Mouse (Mus musculus): ENCODE data around the gene Olfr750. TPM values are rescaled to one million over a fixed set of nuclear protein-coding genes. Genes with fewer than 3 reads are reported as not detected.
"Not testable (repeated sequence)": the region's sequence is repeated elsewhere in the genome, so short reads cannot be mapped to it uniquely, and the experiment has no call there.

Gene Olfr750
- polyA plus RNA-seq (2016; fragmentation: Nextera tagmentation; extraction: Ambion mirVana) = not detected in 2 replicates

DNA sequence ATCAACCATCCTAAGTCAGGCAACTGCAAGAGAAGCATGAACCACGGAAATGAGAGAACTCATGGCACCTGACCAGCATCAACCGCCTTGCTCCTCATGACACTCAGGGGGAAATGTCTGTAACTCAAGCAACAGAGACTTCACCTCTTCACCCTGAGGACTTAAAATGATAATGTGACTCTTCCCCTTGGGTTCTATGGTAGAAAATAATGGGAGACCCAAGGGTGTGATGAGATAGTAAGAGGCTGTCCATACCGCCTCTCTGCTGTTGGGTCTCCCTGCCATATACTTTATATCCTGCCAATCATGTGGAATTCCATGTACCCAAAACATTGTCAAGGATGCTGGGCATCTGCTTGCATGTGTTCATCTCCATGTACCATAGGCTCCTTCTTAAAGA is at the start of gene Olfr750:
Gene Olfr750, minus strand, starts transcription at position 101 of the 400 bp plus-strand sequence.
- H3K9me3 ChIP-seq (replicated peaks) = no peaks in the 10 kb centered on the region
- no peaks in the 10 kb centered on the region for H3K36me3 ChIP-seq
- no peaks in the 10 kb centered on the region for H3K4me1 ChIP-seq
- no peaks in the 10 kb centered on the region for H3K27me3 ChIP-seq (ENCODE audit: low read depth, poor library complexity, severe bottlenecking)
- no peak for DNase-seq (ENCODE audit: low spot score)
- 83% methylated on average over 3 of the region's 3 CpGs for WGBS
- H3K4me3 ChIP-seq = no peak within 1 kb of the TSS
- no peak within 1 kb of the TSS for H3K27ac ChIP-seq

DNA sequence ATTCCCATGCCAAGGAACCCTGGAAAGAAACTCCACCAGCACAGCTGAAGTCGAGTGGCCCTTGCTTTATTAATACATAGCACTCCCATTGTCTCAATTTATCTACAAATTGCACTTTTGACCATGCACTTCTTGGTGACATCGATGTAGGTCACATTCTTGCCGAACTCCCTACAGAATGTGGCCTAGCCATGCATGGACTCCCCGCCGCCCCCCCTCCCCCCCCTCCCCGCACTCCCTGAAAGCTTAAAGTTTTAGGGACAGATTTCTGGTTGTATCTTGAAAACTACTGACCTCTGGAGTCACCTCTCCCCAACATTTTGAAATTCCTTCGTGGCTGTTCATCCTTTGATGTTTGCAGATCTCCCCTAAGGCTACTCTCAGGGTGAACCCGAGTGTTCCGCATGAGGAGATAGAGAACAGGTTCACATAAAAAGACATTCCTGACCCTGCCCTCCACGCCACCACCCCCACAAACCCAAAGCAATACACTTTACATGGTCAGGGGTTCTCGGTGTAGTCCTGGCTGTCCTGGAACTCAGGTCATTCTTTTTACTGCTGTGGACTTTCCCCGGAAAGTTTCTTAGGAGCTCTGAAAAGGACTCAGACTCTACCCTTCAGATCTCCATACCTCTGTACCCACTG is 39.8 kb upstream of the Olfr750 start, which contains the start of gene Eddm3b:
Gene Eddm3b, plus strand, starts transcription at position 511 of the 645 bp plus-strand sequence.
- DNase-seq (ENCODE audit: low spot score) = no peak
- Histone ChIP-seq H3K4me1 (no peaks in the 10 kb centered on the region), H3K36me3 (no peaks in the 10 kb centered on the region), H3K9me3 (replicated peaks) (no peaks in the 10 kb centered on the region), H3K4me3 (no peak within 1 kb of the TSS), H3K27me3 (ENCODE audit: low read depth, poor library complexity, severe bottlenecking) (no peaks in the 10 kb centered on the region), H3K27ac (no peak within 1 kb of the TSS)
- 53% methylated on average over 12 of the region's 12 CpGs for WGBS

DNA sequence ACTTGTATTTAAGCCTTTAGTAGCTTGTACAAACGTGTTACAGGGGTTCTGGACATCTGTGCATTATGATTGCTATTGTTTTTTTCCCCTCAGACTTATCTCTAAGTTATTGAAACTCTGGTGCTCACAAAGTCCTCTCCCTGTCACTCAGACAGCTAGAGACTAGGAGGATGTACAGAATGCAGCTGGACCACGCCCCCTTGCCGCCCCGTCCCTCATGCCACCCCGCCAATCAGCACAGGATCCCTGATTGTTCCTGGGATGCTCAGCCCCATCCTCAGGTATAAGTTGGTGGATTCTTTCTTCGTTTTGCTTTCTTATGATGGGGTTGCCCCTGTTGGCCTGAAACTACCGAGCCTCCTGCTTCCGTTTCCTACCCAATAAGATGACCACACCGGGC is 39.2 kb upstream of the Olfr750 start:
- Histone ChIP-seq H3K27me3 (ENCODE audit: low read depth, poor library complexity, severe bottlenecking) (no peaks in the 10 kb centered on the region), H3K4me1 (no peaks in the 10 kb centered on the region), H3K27ac (no peak overlapping the region), H3K9me3 (replicated peaks) (no peaks in the 10 kb centered on the region), H3K36me3 (no peaks in the 10 kb centered on the region), H3K4me3 (no peak overlapping the region)
- 42% methylated on average over 9 of the region's 9 CpGs for WGBS
- no peak for DNase-seq (ENCODE audit: low spot score)

DNA sequence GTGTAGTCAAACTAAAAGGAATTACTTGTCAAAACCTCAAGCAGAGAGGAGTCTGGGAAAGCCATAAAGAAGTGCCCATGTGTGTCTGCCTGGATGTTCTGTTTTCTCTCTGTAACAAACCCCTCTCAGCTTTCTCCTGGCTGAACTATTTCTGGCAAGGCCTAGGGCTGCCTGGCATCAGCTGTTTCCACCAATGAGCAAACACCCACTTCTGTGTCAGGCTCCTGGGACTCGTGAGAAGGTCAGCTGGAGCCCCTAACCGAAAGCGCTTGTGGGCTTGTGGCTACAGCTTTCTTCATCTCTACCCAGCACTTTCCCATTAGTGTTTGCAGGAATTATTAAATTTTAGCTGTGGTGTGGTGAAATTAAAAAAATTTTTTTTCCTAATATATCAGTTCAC is 37.7 kb upstream of the Olfr750 start:
- 72% methylated on average over 3 of the region's 3 CpGs for WGBS
- no peaks in the 10 kb centered on the region for H3K36me3 ChIP-seq
- no peak overlapping the region for H3K27ac ChIP-seq
- no peak for DNase-seq (ENCODE audit: low spot score)
- no peaks in the 10 kb centered on the region for H3K9me3 ChIP-seq (replicated peaks)
- H3K27me3 ChIP-seq (ENCODE audit: low read depth, poor library complexity, severe bottlenecking) = no peaks in the 10 kb centered on the region
- H3K4me1 ChIP-seq = no peaks in the 10 kb centered on the region
- H3K4me3 ChIP-seq = no peak overlapping the region

DNA sequence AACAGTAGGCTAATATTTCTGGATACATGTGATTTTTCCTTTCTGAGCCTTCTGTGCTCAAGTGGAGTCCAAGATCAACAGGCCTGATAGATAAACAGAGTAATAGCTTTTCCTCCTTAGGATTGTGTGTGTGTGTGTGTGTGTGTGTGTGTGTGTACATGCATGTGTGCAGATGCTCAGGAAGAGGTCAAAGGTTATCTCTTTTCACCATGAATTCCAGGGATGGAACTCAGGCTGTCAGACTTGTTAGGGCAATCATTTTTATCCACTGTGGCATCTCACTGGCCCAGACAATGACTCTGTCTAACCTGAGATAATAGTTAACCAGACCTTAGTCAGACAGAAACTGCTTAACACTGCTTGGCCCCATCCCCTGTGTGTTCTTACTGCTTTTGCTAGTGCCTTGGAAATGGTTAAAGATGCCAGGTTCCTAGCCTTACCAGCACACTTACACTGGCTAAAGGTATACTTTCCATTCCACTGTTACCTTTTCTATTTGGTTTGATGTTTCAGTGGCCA is 32.3 kb upstream of the Olfr750 start:
- no peak for DNase-seq (ENCODE audit: low spot score)

DNA sequence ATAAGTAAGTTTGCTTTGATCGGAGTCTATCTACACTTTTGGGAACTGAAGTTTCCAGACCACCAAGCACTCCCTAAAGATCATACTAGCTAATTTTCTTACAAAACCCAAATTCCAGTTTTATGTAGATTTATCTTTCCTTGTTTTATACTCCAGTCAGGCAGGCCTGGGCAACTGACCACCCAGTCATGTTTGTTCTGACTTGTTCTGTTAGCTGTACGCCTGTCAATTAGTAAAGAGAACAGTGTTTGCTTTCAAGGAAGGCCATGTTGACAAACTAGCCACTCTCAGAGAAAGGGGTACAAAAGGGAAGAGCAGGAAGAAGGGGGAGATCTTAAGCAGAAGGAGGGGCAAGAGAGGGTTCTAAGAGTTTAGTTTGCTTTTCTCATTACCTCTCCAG is 30.1 kb upstream of the Olfr750 start:
- H3K27me3 ChIP-seq (ENCODE audit: low read depth, poor library complexity, severe bottlenecking) = no peaks in the 10 kb centered on the region
- 90% methylated on average over 2 of the region's 2 CpGs for WGBS
- no peaks in the 10 kb centered on the region for H3K9me3 ChIP-seq (replicated peaks)
- no peaks in the 10 kb centered on the region for H3K4me1 ChIP-seq
- no peak for DNase-seq (ENCODE audit: low spot score)
- H3K36me3 ChIP-seq = no peaks in the 10 kb centered on the region
- H3K4me3 ChIP-seq = no peak overlapping the region
- no peak overlapping the region for H3K27ac ChIP-seq

More for the DNA sequence above, 32.3 kb upstream of the Olfr750 start:
- H3K36me3 ChIP-seq = no peaks in the 10 kb centered on the region
- H3K9me3 ChIP-seq (replicated peaks) = no peaks in the 10 kb centered on the region
- H3K27ac ChIP-seq = no peak overlapping the region
- no peak overlapping the region for H3K4me3 ChIP-seq
- no peaks in the 10 kb centered on the region for H3K27me3 ChIP-seq (ENCODE audit: low read depth, poor library complexity, severe bottlenecking)
- H3K4me1 ChIP-seq = no peaks in the 10 kb centered on the region

DNA sequence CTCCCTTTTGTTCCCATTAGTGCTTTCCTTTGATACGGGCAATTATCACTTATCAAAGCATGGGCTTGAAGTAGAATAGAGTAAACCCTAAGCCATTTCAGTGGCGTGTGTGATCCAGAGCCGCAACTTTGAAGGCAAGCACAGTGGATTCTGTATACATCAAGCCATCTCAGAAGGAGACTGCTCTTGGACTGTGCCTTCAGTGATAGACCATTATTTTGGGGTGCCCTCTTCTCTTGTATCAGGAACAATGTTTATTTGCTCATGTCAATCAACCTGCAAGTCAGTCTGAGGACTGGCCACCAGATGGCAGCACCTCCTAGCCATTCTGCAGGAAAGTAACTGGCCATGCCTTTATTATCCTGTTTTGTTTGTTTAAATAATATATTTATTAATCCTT is 29.0 kb upstream of the Olfr750 start:
- Histone ChIP-seq H3K36me3 (no peaks in the 10 kb centered on the region), H3K27ac (no peak overlapping the region), H3K4me3 (no peak overlapping the region), H3K9me3 (replicated peaks) (no peaks in the 10 kb centered on the region), H3K4me1 (no peaks in the 10 kb centered on the region), H3K27me3 (ENCODE audit: low read depth, poor library complexity, severe bottlenecking) (no peaks in the 10 kb centered on the region)
- 60% methylated on average over 3 of the region's 3 CpGs for WGBS
- DNase-seq (ENCODE audit: low spot score) = peak; percentile 75

DNA sequence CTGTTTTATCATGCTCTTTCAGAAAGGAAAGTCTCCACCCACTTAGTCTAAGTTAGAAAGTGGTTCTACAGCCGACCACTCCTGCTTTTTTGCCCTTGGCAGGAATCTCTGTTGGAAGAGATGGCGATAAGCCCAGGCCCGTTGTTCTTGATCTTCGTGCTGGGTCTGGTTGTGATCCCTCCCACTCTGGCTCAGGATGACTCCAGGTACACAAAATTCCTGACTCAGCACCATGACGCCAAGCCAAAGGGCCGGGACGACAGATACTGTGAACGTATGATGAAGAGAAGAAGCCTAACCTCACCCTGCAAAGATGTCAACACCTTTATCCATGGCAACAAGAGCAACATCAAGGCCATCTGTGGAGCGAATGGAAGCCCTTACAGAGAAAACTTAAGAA is 27.0 kb upstream of the Olfr750 start:
- DNase-seq (ENCODE audit: low spot score) = no peak
- no peaks in the 10 kb centered on the region for H3K27me3 ChIP-seq (ENCODE audit: low read depth, poor library complexity, severe bottlenecking)
- H3K4me3 ChIP-seq = no peak overlapping the region
- H3K9me3 ChIP-seq (replicated peaks) = no peaks in the 10 kb centered on the region
- no peak overlapping the region for H3K27ac ChIP-seq
- WGBS = 84% methylated on average over 9 of the region's 9 CpGs
- H3K36me3 ChIP-seq = no peaks in the 10 kb centered on the region
- H3K4me1 ChIP-seq = no peaks in the 10 kb centered on the region

DNA sequence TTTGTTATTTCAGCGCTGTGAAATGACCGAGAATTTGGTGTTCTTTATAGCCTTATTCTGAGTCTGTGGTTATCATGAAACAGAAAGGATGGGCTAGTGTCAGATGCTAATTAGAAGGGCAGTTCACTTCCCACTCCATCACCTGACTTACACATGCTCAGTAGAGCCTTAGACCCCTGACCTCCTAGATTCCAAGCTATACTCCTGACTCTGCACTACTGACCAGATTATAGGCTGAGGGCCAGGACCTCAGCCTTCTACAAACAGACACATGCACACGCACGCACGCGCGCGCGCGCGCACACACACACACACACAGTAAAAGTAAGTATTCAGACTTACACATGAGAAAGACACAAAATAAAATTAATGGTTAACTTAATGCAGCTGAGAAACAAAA is 24.7 kb upstream of the Olfr750 start:
- Histone ChIP-seq H3K9me3 (replicated peaks) (no peaks in the 10 kb centered on the region), H3K4me1 (no peaks in the 10 kb centered on the region), H3K36me3 (no peaks in the 10 kb centered on the region), H3K27ac (no peak overlapping the region), H3K4me3 (no peak overlapping the region), H3K27me3 (ENCODE audit: low read depth, poor library complexity, severe bottlenecking) (no peaks in the 10 kb centered on the region)
- DNase-seq (ENCODE audit: low spot score) = no peak
- 94% methylated on average over 11 of the region's 11 CpGs for WGBS

DNA sequence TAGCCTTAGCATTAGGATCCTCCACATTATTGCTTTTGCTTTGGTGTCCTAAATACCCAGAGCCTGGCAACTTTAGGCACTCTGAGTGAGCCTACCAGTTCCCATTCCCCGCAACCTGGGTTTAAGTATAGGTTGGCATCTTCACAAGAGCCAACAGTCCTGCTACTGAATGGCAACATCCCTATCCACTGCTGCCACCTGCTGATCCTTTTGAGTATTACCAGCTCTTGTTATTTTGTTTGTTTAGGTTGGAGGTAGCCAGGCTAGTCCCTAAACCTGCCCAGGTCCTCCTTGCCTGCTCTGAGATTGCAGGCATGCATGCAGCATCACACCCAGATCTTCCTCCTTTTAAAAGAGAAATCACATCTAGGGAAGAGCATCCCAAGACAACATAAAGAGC is 24.1 kb upstream of the Olfr750 start:
- H3K36me3 ChIP-seq; H3K27ac ChIP-seq; H3K27me3 ChIP-seq (ENCODE audit: low read depth, poor library complexity, severe bottlenecking); H3K4me1 ChIP-seq; H3K4me3 ChIP-seq; H3K9me3 ChIP-seq (replicated peaks): not testable (repeated sequence)
- WGBS = 44% methylated on average over 1 of the region's 1 CpGs
- DNase-seq (ENCODE audit: low spot score) = peak; percentile 35

DNA sequence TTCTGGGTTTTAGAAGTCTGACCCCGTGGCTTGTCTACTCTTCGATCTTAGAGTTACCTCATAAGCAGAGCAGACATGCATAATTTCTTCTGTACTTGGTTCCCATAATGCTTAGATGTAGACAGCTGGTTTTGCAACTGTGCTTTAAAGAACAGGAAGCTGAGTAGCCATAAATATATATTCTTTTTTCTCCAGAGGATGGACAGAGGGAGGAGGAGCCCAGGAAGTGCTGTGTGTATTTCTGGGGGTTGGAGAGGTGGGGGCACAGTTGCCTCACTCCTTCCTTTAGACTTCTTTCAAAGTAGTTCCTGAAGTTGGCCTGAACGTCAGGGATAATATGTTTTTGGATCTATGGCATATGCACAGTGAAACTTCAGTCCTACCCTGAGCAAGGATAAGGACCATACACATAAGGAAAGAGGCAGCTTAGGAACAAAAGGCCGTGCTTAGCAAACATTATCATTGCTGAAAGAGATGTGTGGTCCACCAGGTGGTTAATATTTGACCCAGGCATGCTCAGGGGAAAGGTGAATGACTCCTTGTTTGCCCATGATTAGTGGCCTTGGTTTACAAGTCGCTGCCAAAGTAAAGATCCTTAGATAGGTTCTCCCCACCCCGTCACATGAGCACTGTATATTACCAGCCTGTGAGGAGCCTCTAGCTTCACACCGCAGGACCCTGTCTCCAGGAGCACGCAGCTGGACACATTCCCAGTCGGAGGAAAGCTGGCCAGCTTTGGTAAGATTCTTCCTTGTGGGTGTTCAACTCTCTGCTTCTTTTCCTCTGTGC is 21.7 kb upstream of the Olfr750 start:
- Histone ChIP-seq H3K4me1 (no peaks in the 10 kb centered on the region), H3K9me3 (replicated peaks) (no peaks in the 10 kb centered on the region), H3K36me3 (no peaks in the 10 kb centered on the region), H3K27me3 (ENCODE audit: low read depth, poor library complexity, severe bottlenecking) (no peaks in the 10 kb centered on the region), H3K27ac (no peak overlapping the region), H3K4me3 (no peak overlapping the region)
- WGBS = 79% methylated on average over 9 of the region's 9 CpGs
- DNase-seq (ENCODE audit: low spot score) = no peak

DNA sequence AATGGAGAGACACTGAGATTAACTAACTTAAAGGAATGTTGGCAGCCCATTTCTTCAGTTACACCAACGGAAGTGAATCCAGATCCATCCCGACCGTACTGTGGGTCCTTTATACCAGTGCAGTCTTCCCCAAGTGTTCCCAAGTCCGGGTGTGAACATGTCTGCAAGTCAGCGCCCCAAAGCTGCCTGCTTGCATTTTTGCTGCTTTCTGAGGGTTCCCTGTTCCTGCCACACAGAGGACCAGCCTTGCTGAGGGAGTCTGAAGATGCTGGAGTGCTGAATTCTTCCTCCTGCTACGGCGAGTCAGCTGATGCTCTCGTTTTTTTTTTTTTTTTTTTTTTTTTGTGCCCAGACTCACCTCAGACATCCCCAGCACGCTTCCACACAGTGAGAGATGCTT is 20.7 kb upstream of the Olfr750 start:
- H3K9me3 ChIP-seq (replicated peaks) = no peaks in the 10 kb centered on the region
- no peak overlapping the region for H3K27ac ChIP-seq
- H3K4me3 ChIP-seq = no peak overlapping the region
- no peaks in the 10 kb centered on the region for H3K36me3 ChIP-seq
- H3K4me1 ChIP-seq = no peaks in the 10 kb centered on the region
- DNase-seq (ENCODE audit: low spot score) = no peak
- WGBS = 78% methylated on average over 7 of the region's 9 CpGs
- H3K27me3 ChIP-seq (ENCODE audit: low read depth, poor library complexity, severe bottlenecking) = no peaks in the 10 kb centered on the region

DNA sequence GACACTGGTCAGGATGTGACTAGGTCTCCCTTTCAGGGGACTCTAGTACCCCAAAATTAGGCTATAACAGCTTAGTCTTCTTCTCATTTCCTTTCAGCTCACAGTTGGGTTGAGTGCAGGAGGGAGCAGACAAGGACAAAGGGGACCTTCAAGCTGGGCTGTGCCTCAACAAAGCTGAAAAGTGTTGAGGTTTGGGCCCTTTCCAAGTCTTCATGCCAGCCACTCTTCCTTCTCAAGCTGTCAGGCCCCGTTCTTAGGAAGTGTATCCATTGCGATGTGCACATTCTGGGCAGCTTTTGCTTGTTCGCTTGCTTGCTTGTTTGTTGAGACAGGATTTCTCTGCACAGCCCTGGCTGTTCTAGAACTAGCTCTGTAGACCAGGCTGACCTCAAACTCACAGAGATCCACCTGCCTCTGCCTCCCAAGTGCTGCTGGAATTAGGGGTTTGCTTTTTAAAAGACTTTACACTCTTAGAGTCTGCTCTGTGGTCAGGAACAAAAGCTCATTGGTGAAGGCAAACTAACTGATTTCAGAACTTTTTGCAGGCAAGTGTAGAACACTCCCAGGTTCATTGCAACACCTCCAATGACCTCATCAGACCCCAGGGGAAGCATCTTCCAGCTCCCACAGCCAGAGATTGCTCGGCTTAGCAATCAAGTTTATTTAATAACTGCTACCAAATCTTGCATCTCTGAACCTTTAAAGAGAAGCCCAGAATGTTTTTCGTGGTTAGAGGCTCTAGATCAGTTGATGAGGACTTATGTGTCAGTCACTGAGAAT is 20.1 kb upstream of the Olfr750 start:
- Histone ChIP-seq H3K4me3 (no peak overlapping the region), H3K4me1 (no peaks in the 10 kb centered on the region), H3K27ac (no peak overlapping the region), H3K36me3 (no peaks in the 10 kb centered on the region), H3K27me3 (ENCODE audit: low read depth, poor library complexity, severe bottlenecking) (no peaks in the 10 kb centered on the region), H3K9me3 (replicated peaks) (no peaks in the 10 kb centered on the region)
- DNase-seq (ENCODE audit: low spot score) = no peak
- 90% methylated on average over 5 of the region's 5 CpGs for WGBS

All from limb, embryonic 10.5 days (tissue).